Mouse (Mus musculus): ENCODE measurements around the gene Mfap5. TPM values are rescaled to one million over a fixed set of nuclear protein-coding genes. Genes with fewer than 3 reads are reported as not detected.

Gene Mfap5
- 10.8 TPM for polyA plus RNA-seq (2015; fragmentation: Illumina TruSeq; extraction: RNeasy Lipid Tissue Mini Kit (QIAGEN cat#74804); ENCODE audit: insufficient read depth, low replicate concordance)

GRCm38 (mm10) chr6:122505545-122505944 is at the start of gene Mfap5:
TSS of gene Mfap5 (plus strand) at chr6:122505845.

GRCm38 (mm10) chr6:122498661-122499060 is 7.0 kb upstream of the Mfap5 start, which contains the start of gene Rimklb:
TSS of gene Rimklb (minus strand) at chr6:122498761.

GRCm38 (mm10) chr6:122553606-122554005 is 48.0 kb downstream of the Mfap5 start, which contains the start of gene Aicda:
TSS of gene Aicda (plus strand) at chr6:122553801.

Other genes starting within 250 kb of the Mfap5 start
- gene Klrg1, start 223.0 kb upstream of the Mfap5 start, polyA plus RNA-seq (2015; fragmentation: Illumina TruSeq; extraction: RNeasy Lipid Tissue Mini Kit (QIAGEN cat#74804); ENCODE audit: insufficient read depth, low replicate concordance), result 4.2 TPM
- 294 TPM for gene M6pr, start 197.1 kb upstream of the Mfap5 start, polyA plus RNA-seq (2015; fragmentation: Illumina TruSeq; extraction: RNeasy Lipid Tissue Mini Kit (QIAGEN cat#74804); ENCODE audit: insufficient read depth, low replicate concordance)
- 13.2 TPM for gene Phc1, start 165.3 kb upstream of the Mfap5 start, polyA plus RNA-seq (2015; fragmentation: Illumina TruSeq; extraction: RNeasy Lipid Tissue Mini Kit (QIAGEN cat#74804); ENCODE audit: insufficient read depth, low replicate concordance)
- gene Rimklb, start 7.1 kb upstream of the Mfap5 start, polyA plus RNA-seq (2015; fragmentation: Illumina TruSeq; extraction: RNeasy Lipid Tissue Mini Kit (QIAGEN cat#74804); ENCODE audit: insufficient read depth, low replicate concordance), result 0.50 TPM
- 2.0 TPM for gene Aicda, start 48.0 kb downstream of the Mfap5 start, polyA plus RNA-seq (2015; fragmentation: Illumina TruSeq; extraction: RNeasy Lipid Tissue Mini Kit (QIAGEN cat#74804); ENCODE audit: insufficient read depth, low replicate concordance)
- gene Apobec1, start 96.6 kb downstream of the Mfap5 start, polyA plus RNA-seq (2015; fragmentation: Illumina TruSeq; extraction: RNeasy Lipid Tissue Mini Kit (QIAGEN cat#74804); ENCODE audit: insufficient read depth, low replicate concordance), result 109 TPM
- gene Gdf3, start 104.2 kb downstream of the Mfap5 start, polyA plus RNA-seq (2015; fragmentation: Illumina TruSeq; extraction: RNeasy Lipid Tissue Mini Kit (QIAGEN cat#74804); ENCODE audit: insufficient read depth, low replicate concordance), result 0.66 TPM
- 0.41 TPM for gene Dppa3, start 120.6 kb downstream of the Mfap5 start, polyA plus RNA-seq (2015; fragmentation: Illumina TruSeq; extraction: RNeasy Lipid Tissue Mini Kit (QIAGEN cat#74804); ENCODE audit: insufficient read depth, low replicate concordance)
- not detected for gene Nanog, start 201.6 kb downstream of the Mfap5 start, polyA plus RNA-seq (2015; fragmentation: Illumina TruSeq; extraction: RNeasy Lipid Tissue Mini Kit (QIAGEN cat#74804); ENCODE audit: insufficient read depth, low replicate concordance)